Mouse (Mus musculus) brain, embryonic 14.5 days (tissue): ENCODE data around the gene Slc7a7.

Source experiments
- CTCF ChIP-seq: fragments of 200-500 bp; IDR thresholded peaks from 2 replicates; pipeline ENCODE4 v1.5.1; 2012; ENCODE audit warnings: inconsistent platforms, mild to moderate bottlenecking, moderate library complexity, borderline replicate concordance; ENCODE audit not compliant: insufficient read depth, insufficient read length; ENCODE audit errors: extremely low read depth
- POLR2A ChIP-seq: fragments of 200-500 bp; IDR thresholded peaks from 2 replicates; pipeline ENCODE4 v1.6.1; 2012; ENCODE audit warnings: mild to moderate bottlenecking, inconsistent platforms, borderline replicate concordance; ENCODE audit not compliant: poor library complexity, insufficient read depth, insufficient read length, severe bottlenecking; ENCODE audit errors: extremely low read depth

- TF ChIP-seq POLR2A (no peak), CTCF (no peak)
These were observed 88.4 kb downstream of the Slc7a7 start for GRCm38 (mm10) chr14:54329201-54329600.
